Mouse (Mus musculus) heart, embryonic 12.5 days (tissue): Measurements from ENCODE around the gene Zfp128. TPM values are rescaled to one million over a fixed set of nuclear protein-coding genes. Genes with fewer than 3 reads are reported as not detected.
"Not testable (repeated sequence)": the region's sequence is repeated elsewhere in the genome, so short reads cannot be mapped to it uniquely, and the experiment has no call there.

ENCODE experiments used
- ATAC-seq: fragments of 200-750 bp; cut with Nextera tagmentation; 2 replicates; pipeline ENCODE4 v1.8.0; 2017; ENCODE audit warnings: moderate TSS enrichment, moderate library complexity; ENCODE audit not compliant: insufficient number of reproducible peaks, low FRiP score
- H3K27ac ChIP-seq: fragments of 300-500 bp; sonication (generic); 2 replicates; pipeline ENCODE4 v1.5.1; 2016; ENCODE audit warnings: mild to moderate bottlenecking, moderate library complexity; ENCODE audit not compliant: poor library complexity, severe bottlenecking
- H3K27me3 ChIP-seq: fragments of 300-500 bp; sonication (generic); replicated peaks from 2 replicates; pipeline ENCODE4 v1.6.1; 2016; ENCODE audit warnings: mild to moderate bottlenecking, moderate library complexity
- H3K36me3 ChIP-seq: fragments of 300-500 bp; sonication (generic); 2 replicates; pipeline ENCODE4 v1.6.1; 2016; ENCODE audit warnings: mild to moderate bottlenecking, moderate library complexity
- H3K4me1 ChIP-seq: fragments of 300-500 bp; sonication (generic); replicated peaks from 2 replicates; pipeline ENCODE4 v1.6.1; 2016; ENCODE audit warnings: mild to moderate bottlenecking
- H3K4me2 ChIP-seq: fragments of 300-500 bp; sonication (generic); 2 replicates; pipeline ENCODE4 v1.6.1; 2016; ENCODE audit warnings: mild to moderate bottlenecking, moderate library complexity
- H3K4me3 ChIP-seq: fragments of 300-500 bp; sonication (generic); 2 replicates; pipeline ENCODE4 v1.5.1; 2016; ENCODE audit warnings: mild to moderate bottlenecking
- H3K9ac ChIP-seq: fragments of 300-500 bp; sonication (generic); 2 replicates; pipeline ENCODE4 v1.6.1; 2016; ENCODE audit warnings: mild to moderate bottlenecking, moderate library complexity
- H3K9me3 ChIP-seq: fragments of 300-500 bp; sonication (generic); replicated peaks from 2 replicates; pipeline ENCODE4 v1.6.1; 2016; ENCODE audit warnings: mild to moderate bottlenecking, moderate library complexity
- WGBS: fragments of 180-500 bp; shearing (Covaris S2); methylation state at CpG from one replicate; pipeline ENCODE4 v1.1.7; 2016; 5-methylcytosine and 5-hydroxymethylcytosine counted together
- polyA plus RNA-seq: library from polyadenylated mRNA; unstranded; fragments of >200 nt; fragmentation: Nextera tagmentation; extraction: Ambion mirVana; gene quantifications from 2 replicates; pipeline ENCODE4 v1.2.1, GENCODE M21; 2016

The Zfp128 gene
- polyA plus RNA-seq, 1 experiment from 2014 or later, result 3.0 TPM

GRCm38 (mm10) chr7:12922729-12923128, 41.8 kb downstream of the Zfp128 start:
- ATAC-seq, result no peak
- Histone ChIP-seq H3K9me3 (no peaks in the 10 kb centered on the region), H3K27ac (no peak overlapping the region)

GRCm38 (mm10) chr7:12926316-12926715, 45.3 kb downstream of the Zfp128 start:
- Histone ChIP-seq H3K27me3 (peaks cover 11% of the 10 kb centered on the region), H3K9ac (no peak overlapping the region), H3K4me2 (no peak overlapping the region), H3K4me1 (peaks cover 23% of the 10 kb centered on the region), H3K36me3 (peaks cover 42% of the 10 kb centered on the region), H3K9me3 (no peaks in the 10 kb centered on the region), H3K4me3 (no peak overlapping the region), H3K27ac (no peak overlapping the region)
- ATAC-seq, result no peak
- 83% methylated on average over 7 of the region's 7 CpGs for WGBS

More at GRCm38 (mm10) chr7:12922729-12923128, 41.8 kb downstream of the Zfp128 start:
- 0 out of 2 replicates have a peak, but pooled peaks cover 5% of the 10 kb centered on the region for H3K27me3 ChIP-seq
- H3K4me2 ChIP-seq, result peak overlapping the region; percentile 96
- H3K36me3 ChIP-seq, result peaks cover 42% of the 10 kb centered on the region
- H3K4me3 ChIP-seq, result peak overlapping the region; percentile 79
- WGBS, result 2% methylated on average over 8 of the region's 8 CpGs
- H3K9ac ChIP-seq, result peak overlapping the region; percentile 87
- peaks cover 15% of the 10 kb centered on the region for H3K4me1 ChIP-seq

DNA sequence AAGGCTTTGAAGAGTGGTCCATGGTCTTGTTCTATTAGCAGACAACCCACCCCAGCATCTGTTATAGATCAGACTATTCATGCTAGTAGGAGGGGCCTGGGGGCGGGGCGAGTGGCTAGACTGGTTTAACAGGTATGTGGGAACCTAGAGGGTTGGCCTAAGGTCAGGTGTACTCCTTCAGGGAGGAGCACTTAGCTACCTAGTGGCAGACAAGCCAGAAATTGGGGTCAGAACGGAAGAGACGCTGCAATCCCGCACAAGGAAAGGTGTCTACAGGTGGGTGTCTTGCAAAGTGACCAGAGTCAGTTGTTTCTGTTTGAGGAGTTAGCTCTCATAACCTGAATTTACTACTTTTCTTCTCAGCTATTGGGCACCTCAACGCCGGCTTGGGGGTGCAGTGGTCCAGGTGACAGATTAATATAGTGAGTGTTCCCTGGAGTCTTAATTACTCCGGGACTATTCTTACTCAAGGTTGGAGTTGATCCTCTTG, 46.3 kb downstream of the Zfp128 start, which contains the start of gene Rnf225:
Rnf225 (plus strand) TSS at position 226 of the 490 bp plus-strand sequence.
- Histone ChIP-seq H3K9me3 (no peaks in the 10 kb centered on the region), H3K4me1 (peaks cover 23% of the 10 kb centered on the region), H3K9ac (peak within 1 kb of the TSS; percentile 73), H3K4me2 (peak within 1 kb of the TSS; percentile 93), H3K36me3 (peaks cover 42% of the 10 kb centered on the region), H3K27ac (no peak within 1 kb of the TSS), H3K27me3 (peaks cover 11% of the 10 kb centered on the region), H3K4me3 (peak within 1 kb of the TSS; percentile 51)
- WGBS, result 21% methylated on average over 8 of the region's 8 CpGs
- no peak for ATAC-seq

GRCm38 (mm10) chr7:12927693-12928589, 47.0 kb downstream of the Zfp128 start:
- peak; percentile 46 for ATAC-seq
- H3K27ac ChIP-seq, result no peak overlapping the region
- H3K4me1 ChIP-seq, result peaks cover 20% of the 10 kb centered on the region
- WGBS, result 2% methylated on average over 63 of the region's 65 CpGs
- peak overlapping the region; percentile 51 for H3K4me3 ChIP-seq
- peak overlapping the region; percentile 73 for H3K9ac ChIP-seq
- H3K9me3 ChIP-seq, result no peaks in the 10 kb centered on the region
- peaks cover 42% of the 10 kb centered on the region for H3K36me3 ChIP-seq
- H3K27me3 ChIP-seq, result peaks cover 11% of the 10 kb centered on the region
- H3K4me2 ChIP-seq, result peak overlapping the region; percentile 93

- no peak for ATAC-seq
- no peak overlapping the region for H3K4me2 ChIP-seq
- no peak overlapping the region for H3K4me3 ChIP-seq
- no peak overlapping the region for H3K9ac ChIP-seq
- no peaks in the 10 kb centered on the region for H3K9me3 ChIP-seq
- no peak overlapping the region for H3K27ac ChIP-seq
- no peaks in the 10 kb centered on the region for H3K4me1 ChIP-seq
- WGBS, result 81% methylated on average over 4 of the region's 4 CpGs
- H3K36me3 ChIP-seq, result no peaks in the 10 kb centered on the region
- peaks cover 6% of the 10 kb centered on the region for H3K27me3 ChIP-seq
These were observed 52.7 kb downstream of the Zfp128 start for GRCm38 (mm10) chr7:12933615-12934140.

- no peak for ATAC-seq
- Histone ChIP-seq H3K27ac (no peak overlapping the region), H3K9ac (no peak overlapping the region), H3K4me1 (no peaks in the 10 kb centered on the region), H3K4me2 (no peak overlapping the region), H3K4me3 (no peak overlapping the region), H3K27me3 (no peaks in the 10 kb centered on the region; the same call in 1 of the 2 replicates), H3K36me3 (no peaks in the 10 kb centered on the region), H3K9me3 (no peaks in the 10 kb centered on the region)
- 70% methylated on average over 3 of the region's 3 CpGs for WGBS
These were observed 53.8 kb downstream of the Zfp128 start for GRCm38 (mm10) chr7:12934808-12935207.

GRCm38 (mm10) chr7:12937254-12937803, 56.4 kb downstream of the Zfp128 start:
- H3K4me1 ChIP-seq, H3K4me3 ChIP-seq, H3K27me3 ChIP-seq, H3K9me3 ChIP-seq, H3K9ac ChIP-seq, H3K4me2 ChIP-seq, H3K27ac ChIP-seq, ATAC-seq, H3K36me3 ChIP-seq: not testable (repeated sequence)
- WGBS, result 77% methylated on average over 4 of the region's 4 CpGs

DNA sequence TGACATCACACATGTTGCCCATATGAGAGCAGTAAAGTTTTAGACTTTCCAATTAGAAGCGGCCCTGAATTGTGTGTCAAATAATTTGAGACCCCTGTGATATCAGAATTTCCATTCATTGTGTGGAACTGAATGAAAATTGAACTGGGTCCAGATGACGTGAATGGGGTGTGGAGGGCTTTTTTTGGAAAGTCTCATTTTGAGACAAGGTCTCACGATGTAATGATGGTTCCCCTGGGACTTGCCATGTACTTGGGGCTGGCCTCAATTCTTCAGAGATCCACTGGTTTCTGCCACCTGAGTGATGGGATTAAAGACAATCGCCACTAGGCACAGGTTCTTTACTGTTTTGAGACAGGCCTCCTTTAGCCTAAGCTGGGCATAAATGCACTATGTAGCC, 59.6 kb downstream of the Zfp128 start:
- Histone ChIP-seq H3K9me3 (no peaks in the 10 kb centered on the region), H3K4me1 (no peaks in the 10 kb centered on the region), H3K27me3 (no peaks in the 10 kb centered on the region), H3K27ac (no peak overlapping the region), H3K4me2 (no peak overlapping the region), H3K36me3 (no peaks in the 10 kb centered on the region), H3K9ac (no peak overlapping the region), H3K4me3 (no peak overlapping the region)
- whole genome bisulfite sequencing, result 78% methylated on average over 4 of the region's 4 CpGs
- no peak for ATAC-seq

Other genes starting within 250 kb of the Zfp128 start
- gene Vmn2r54, start 240.9 kb upstream of the Zfp128 start, polyA plus RNA-seq, result not detected in 2 replicates
- not detected in 2 replicates for gene Vmn2r55, start 196.2 kb upstream of the Zfp128 start, polyA plus RNA-seq
- gene Vmn2r56, start 146.2 kb upstream of the Zfp128 start, polyA plus RNA-seq, result not detected in 2 replicates
- 10.4 and 12.0 TPM in 2 replicates for gene Zscan18, start 77.5 kb upstream of the Zfp128 start, polyA plus RNA-seq
- gene Zfp329, start 62.3 kb upstream of the Zfp128 start, polyA plus RNA-seq, result 11.9 and 12.2 TPM in 2 replicates
- 22.9 and 23.1 TPM in 2 replicates for gene Zfp110, start 46.4 kb upstream of the Zfp128 start, polyA plus RNA-seq
- 10.9 and 11.3 TPM in 2 replicates for gene Zscan22, start 16.6 kb downstream of the Zfp128 start, polyA plus RNA-seq
- gene Rps5, start 41.1 kb downstream of the Zfp128 start, polyA plus RNA-seq, result 456 and 474 TPM in 2 replicates
- gene Rnf225, start 46.2 kb downstream of the Zfp128 start, polyA plus RNA-seq, result 0.95 and 1.1 TPM in 2 replicates
- gene Zfp324, start 84.7 kb downstream of the Zfp128 start, polyA plus RNA-seq, result 7.8 and 8.0 TPM in 2 replicates
- 6.4 and 7.2 TPM in 2 replicates for gene Zfp446, start 96.7 kb downstream of the Zfp128 start, polyA plus RNA-seq
- 0.22 TPM in 1 of 2 replicates, not detected in the other for gene Slc27a5, start 117.0 kb downstream of the Zfp128 start, polyA plus RNA-seq
- 221 and 228 TPM in 2 replicates for gene Trim28, start 117.9 kb downstream of the Zfp128 start, polyA plus RNA-seq
- gene Zbtb45, start 128.9 kb downstream of the Zfp128 start, polyA plus RNA-seq, result 16.2 and 18.7 TPM in 2 replicates
- 127 and 131 TPM in 2 replicates for gene Chmp2a, start 153.6 kb downstream of the Zfp128 start, polyA plus RNA-seq
- gene Ube2m, start 157.1 kb downstream of the Zfp128 start, polyA plus RNA-seq, result 160 and 170 TPM in 2 replicates
- 2.0 and 2.3 TPM in 2 replicates for gene Mzf1, start 173.6 kb downstream of the Zfp128 start, polyA plus RNA-seq
- not detected in 2 replicates for gene Vmn1r85, start 214.0 kb downstream of the Zfp128 start, polyA plus RNA-seq
- not detected in 2 replicates for gene Vmn1r86, start 238.7 kb downstream of the Zfp128 start, polyA plus RNA-seq